Mouse (Mus musculus) kidney, adult 2 months (tissue): ENCODE results near the gene Maml2.

Experiments used
- CTCF ChIP-seq: fragments of 200-500 bp; conservative IDR thresholded peaks from 2 replicates; pipeline ENCODE4 v1.5.1; 2011; ENCODE audit warnings: low read depth, mild to moderate bottlenecking, control low read depth, low read length, moderate library complexity, mixed read lengths; ENCODE audit not compliant: insufficient read depth, insufficient read length
- POLR2A ChIP-seq: fragments of 200-500 bp; IDR thresholded peaks from one replicate; pipeline ENCODE4 v1.6.1; 2011; ENCODE audit warnings: low read depth, low read length, control low read depth

GRCm38 (mm10) chr9:13430744-13431143 is 133.0 kb downstream of the Maml2 start:
- TF ChIP-seq POLR2A (no peak), CTCF (no peak)
